ENCODE assay signal across 10 mouse cellular contexts in the genomic region with DNA sequence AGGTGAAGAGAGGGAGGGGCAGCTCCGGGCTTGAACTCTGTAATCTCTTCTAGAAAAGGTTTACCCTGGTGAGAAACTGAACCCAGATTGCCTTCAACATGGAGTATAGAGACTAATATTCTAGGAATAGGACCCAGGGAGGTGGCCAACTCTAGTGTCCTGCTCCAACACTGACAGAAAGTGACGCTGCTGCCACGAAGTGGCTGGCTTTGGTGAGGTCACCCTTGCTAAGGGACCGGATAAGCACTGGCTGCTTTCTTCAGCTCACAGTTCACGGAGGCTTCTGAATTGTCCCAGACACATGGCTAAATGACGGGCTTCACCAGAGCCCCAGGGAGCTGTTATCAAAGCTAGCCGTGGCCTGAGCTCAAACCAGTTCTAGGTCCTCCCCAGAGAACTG. TPM values are rescaled to one million over a fixed set of nuclear protein-coding genes. Genes with fewer than 3 reads are reported as not detected.
DNase-seq lines count a peak whose midpoint lies in the region; ATAC-seq lines count a peak whose summit lies in the region.
"Had no signal": no experiment of that assay in that cellular context is flagged by ENCODE, and none has a peak within 500 bp of the region (broad histone marks: within the 10 kb centered on the region; RNA-seq: fewer than 3 reads in every experiment).

No protein-coding gene starts in this region.

- H3K27me3 ChIP-seq in heart, embryonic 10.5 days (ENCODE audit: insufficient read depth, poor library complexity, severe bottlenecking) = peaks cover 23% of the 10 kb centered on the region
- 0 out of 2 replicates have a peak, but pooled peaks cover 5% of the 10 kb centered on the region for H3K27me3 ChIP-seq in heart, embryonic 11.5 days (ENCODE audit: control insufficient read depth, insufficient read depth, low read length)
- H3K27me3 ChIP-seq in heart, embryonic 12.5 days (replicated peaks) = no peaks in the 10 kb centered on the region; the same call in 1 of the 2 replicates
- H3K27me3 ChIP-seq in limb, embryonic 10.5 days (ENCODE audit: low read depth, poor library complexity, severe bottlenecking) = peaks cover 23% of the 10 kb centered on the region

- peak; percentile 63 for ATAC-seq in heart, embryonic 11.5 days (replicated peaks; ENCODE audit: insufficient number of reproducible peaks, low FRiP score, low TSS enrichment)
- ATAC-seq in heart, embryonic 12.5 days (ENCODE audit: insufficient number of reproducible peaks, low FRiP score) = peak; percentile 68

- H3K36me3 ChIP-seq in heart, embryonic 10.5 days = no peaks in the 10 kb centered on the region
- H3K36me3 ChIP-seq in heart, embryonic 11.5 days (ENCODE audit: control insufficient read depth, insufficient read depth, low read length) = no peaks in the 10 kb centered on the region
- no peaks in the 10 kb centered on the region for H3K36me3 ChIP-seq in heart, embryonic 12.5 days
- H3K36me3 ChIP-seq in limb, embryonic 10.5 days = no peaks in the 10 kb centered on the region

- 0 out of 2 replicates have a peak overlapping the region, but pooled peaks have one; percentile 46 for H3K9ac ChIP-seq in heart, embryonic 11.5 days (ENCODE audit: low read depth, low read length)
- no peak overlapping the region for H3K9ac ChIP-seq in heart, embryonic 12.5 days

- H3K4me3 ChIP-seq in heart, embryonic 10.5 days = peak overlapping the region; percentile 38
- no peak overlapping the region for H3K4me3 ChIP-seq in heart, embryonic 11.5 days (ENCODE audit: low read depth, low read length)
- no peak overlapping the region for H3K4me3 ChIP-seq in heart, embryonic 12.5 days
- peak overlapping the region; percentile 2; the same call in 1 of the 2 replicates for H3K4me3 ChIP-seq in limb, embryonic 10.5 days
- H3K4me3 ChIP-seq: erythroblast, embryonic 14.5 days; myocyte had no signal

- 9% methylated on average over 7 of the region's 7 CpGs for WGBS in heart, embryonic 10.5 days
- WGBS in heart, embryonic 11.5 days (ENCODE audit: insufficient replicate concordance) = 4% methylated on average over 7 of the region's 7 CpGs
- WGBS in heart, embryonic 12.5 days = 6% methylated on average over 7 of the region's 7 CpGs
- WGBS in limb, embryonic 10.5 days = 18% methylated on average over 7 of the region's 7 CpGs

- H3K9me3 ChIP-seq in heart, embryonic 10.5 days = no peaks in the 10 kb centered on the region
- no peaks in the 10 kb centered on the region for H3K9me3 ChIP-seq in heart, embryonic 11.5 days (replicated peaks; ENCODE audit: control insufficient read depth, low read length)
- H3K9me3 ChIP-seq in heart, embryonic 12.5 days (replicated peaks) = no peaks in the 10 kb centered on the region
- no peaks in the 10 kb centered on the region for H3K9me3 ChIP-seq in limb, embryonic 10.5 days (replicated peaks)

- H3K4me1 ChIP-seq in heart, embryonic 10.5 days = peaks cover 51% of the 10 kb centered on the region
- peaks cover 20% of the 10 kb centered on the region; the same call in 1 of the 2 replicates for H3K4me1 ChIP-seq in heart, embryonic 11.5 days (ENCODE audit: control insufficient read depth, insufficient read depth, low read length)
- H3K4me1 ChIP-seq in heart, embryonic 12.5 days (replicated peaks) = peaks cover 43% of the 10 kb centered on the region
- peaks cover 49% of the 10 kb centered on the region for H3K4me1 ChIP-seq in limb, embryonic 10.5 days

- H3K27ac ChIP-seq in heart, embryonic 10.5 days = peak overlapping the region; percentile 78
- no peak overlapping the region for H3K27ac ChIP-seq in heart, embryonic 11.5 days (ENCODE audit: low read depth, low read length)
- H3K27ac ChIP-seq in heart, embryonic 12.5 days (ENCODE audit: poor library complexity, severe bottlenecking) = peak overlapping the region; percentile 43; the same call in 1 of the 2 replicates
- H3K27ac ChIP-seq in limb, embryonic 10.5 days = peak overlapping the region; percentile 61; the same call in 1 of the 2 replicates

- H3K4me2 ChIP-seq in heart, embryonic 11.5 days = peak overlapping the region; percentile 50
- H3K4me2 ChIP-seq in heart, embryonic 12.5 days = peak overlapping the region; percentile 46

- DNase-seq in heart, embryonic 10.5 days (ENCODE audit: low spot score) = no peak
- DNase-seq in heart, adult 11 months = no peak
- DNase-seq in limb, embryonic 10.5 days (ENCODE audit: low spot score) = no peak
- no peak for DNase-seq in urinary bladder, postnatal 10 days (ENCODE audit: low spot score)
- DNase-seq in spleen, postnatal 14 days (ENCODE audit: low spot score in 2 of 2) = no peak
- DNase-seq: cerebellum, adult 11 months had no signal

RNA-seq across cellular contexts. Expression of gene Kcnj11, which starts 33.3 kb away (rescaled TPM):
- polyA plus RNA-seq in heart, embryonic 10.5 days (2016; fragmentation: Nextera tagmentation; extraction: Ambion mirVana) = 3.2 and 7.2 TPM in 2 replicates
- 5.3 and 5.9 TPM in 2 replicates for polyA plus RNA-seq in heart, embryonic 11.5 days (2014; fragmentation: Nextera tagmentation; extraction: Ambion mirVana)
- 6.3 and 7.6 TPM in 2 replicates for polyA plus RNA-seq in heart, embryonic 12.5 days (2016; fragmentation: Nextera tagmentation; extraction: Ambion mirVana)
- 0.06 and 0.13 TPM in 2 replicates for polyA plus RNA-seq in limb, embryonic 10.5 days (2016; fragmentation: Nextera tagmentation; extraction: Ambion mirVana)

RNA-seq across cellular contexts. Expression of gene Abcc8, which starts 46.0 kb away (rescaled TPM):
- 3.9 and 4.5 TPM in 2 replicates for polyA plus RNA-seq in heart, embryonic 10.5 days (2016; fragmentation: Nextera tagmentation; extraction: Ambion mirVana)
- polyA plus RNA-seq in heart, embryonic 11.5 days (2014; fragmentation: Nextera tagmentation; extraction: Ambion mirVana) = 4.8 and 6.8 TPM in 2 replicates
- 6.2 and 7.0 TPM in 2 replicates for polyA plus RNA-seq in heart, embryonic 12.5 days (2016; fragmentation: Nextera tagmentation; extraction: Ambion mirVana)
- polyA plus RNA-seq in limb, embryonic 10.5 days (2016; fragmentation: Nextera tagmentation; extraction: Ambion mirVana) = 0.40 and 0.74 TPM in 2 replicates
- polyA plus RNA-seq: erythroblast, embryonic 14.5 days had no signal

Comparison
In these comparisons a context has a peak if more than half of its experiments do, and no peak if none do; other contexts are left out.
1. H3K4me3 ChIP-seq: peak in heart, embryonic 10.5 days (single experiment) and limb, embryonic 10.5 days (single experiment); none in heart, embryonic 11.5 days (single experiment) and heart, embryonic 12.5 days (single experiment).